In the genomic region with DNA sequence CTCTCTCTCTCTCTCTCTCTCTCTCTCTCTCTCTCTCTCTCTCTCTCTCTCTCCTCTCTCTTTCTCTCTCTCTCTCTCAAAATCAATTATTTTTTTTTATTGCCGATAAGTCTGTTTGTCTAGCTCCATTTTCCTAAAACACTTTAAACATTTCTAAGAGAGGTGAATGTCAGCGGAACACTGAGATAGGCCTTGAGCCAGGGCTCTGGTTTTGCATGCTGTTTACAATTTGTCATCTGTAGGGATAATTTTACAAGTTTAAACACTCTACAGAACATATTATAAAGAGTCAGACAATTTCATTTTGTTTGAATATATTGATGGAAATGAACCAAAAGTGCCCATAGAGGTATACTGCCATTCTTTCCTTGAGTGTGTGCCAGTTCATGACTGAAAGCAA, we compare ENCODE assay signal across 27 mouse cellular contexts.
"Had no signal": no experiment of that assay in that cellular context is flagged by ENCODE, and none has a peak within 500 bp of the region (broad histone marks: within the 10 kb centered on the region; RNA-seq: fewer than 3 reads in every experiment).

No protein-coding gene starts in this region.

- H3K9ac ChIP-seq: limb, embryonic 12.5 days; limb, embryonic 13.5 days; limb, embryonic 15.5 days; liver, embryonic 12.5 days; liver, embryonic 13.5 days; liver, embryonic 14.5 days; liver, embryonic 15.5 days; liver, postnatal 0 days; lung, embryonic 14.5 days; lung, embryonic 15.5 days; midbrain, embryonic 12.5 days; midbrain, embryonic 13.5 days; midbrain, embryonic 15.5 days had no signal

- H3K36me3 ChIP-seq: limb, embryonic 10.5 days; limb, embryonic 12.5 days; limb, embryonic 13.5 days; limb, embryonic 15.5 days; liver, embryonic 12.5 days; liver, embryonic 13.5 days; liver, embryonic 15.5 days; lung, embryonic 15.5 days; midbrain, embryonic 10.5 days; midbrain, embryonic 12.5 days; midbrain, embryonic 13.5 days; midbrain, embryonic 15.5 days had no signal

- H3K4me3 ChIP-seq: limb, embryonic 10.5 days; limb, embryonic 12.5 days; limb, embryonic 13.5 days; limb, embryonic 15.5 days; liver, embryonic 12.5 days; liver, embryonic 13.5 days; liver, embryonic 15.5 days; lung, embryonic 15.5 days; megakaryocyte, embryonic 14.5 days; midbrain, embryonic 10.5 days; midbrain, embryonic 12.5 days; midbrain, embryonic 13.5 days; midbrain, embryonic 15.5 days; myocyte had no signal

- H3K9me3 ChIP-seq: limb, embryonic 10.5 days; limb, embryonic 12.5 days; limb, embryonic 13.5 days; limb, embryonic 15.5 days; liver, embryonic 12.5 days; liver, embryonic 13.5 days; liver, embryonic 15.5 days; lung, embryonic 15.5 days; megakaryocyte, embryonic 14.5 days; midbrain, embryonic 10.5 days; midbrain, embryonic 12.5 days; midbrain, embryonic 13.5 days; midbrain, embryonic 15.5 days had no signal

- DNase-seq: left cerebral cortex, postnatal 4 days; liver; liver, embryonic 13.5 days; liver, postnatal 0 days; lung, adult 18-20 months; lung, adult 2 months; lung, embryonic 14.5 days; lung, postnatal 10 days; lung, postnatal 14 days; lung, postnatal 36 days; lung, postnatal 4 days; midbrain, embryonic 14.5 days had no signal

- H3K27ac ChIP-seq: limb, embryonic 10.5 days; limb, embryonic 12.5 days; limb, embryonic 13.5 days; limb, embryonic 15.5 days; liver, embryonic 12.5 days; liver, embryonic 13.5 days; liver, embryonic 14.5 days; liver, embryonic 15.5 days; lung, embryonic 15.5 days; macrophage; midbrain, embryonic 10.5 days; midbrain, embryonic 12.5 days; midbrain, embryonic 13.5 days; midbrain, embryonic 15.5 days had no signal

- H3K4me1 ChIP-seq: limb, embryonic 10.5 days; limb, embryonic 12.5 days; limb, embryonic 13.5 days; limb, embryonic 15.5 days; liver, embryonic 12.5 days; liver, embryonic 13.5 days; liver, embryonic 15.5 days; lung, embryonic 15.5 days; megakaryocyte, embryonic 14.5 days; midbrain, embryonic 10.5 days; midbrain, embryonic 12.5 days; midbrain, embryonic 13.5 days; midbrain, embryonic 15.5 days had no signal

- H3K27me3 ChIP-seq: limb, embryonic 12.5 days; limb, embryonic 13.5 days; limb, embryonic 15.5 days; liver, embryonic 12.5 days; liver, embryonic 13.5 days; liver, embryonic 15.5 days; lung, embryonic 15.5 days; megakaryocyte, embryonic 14.5 days; midbrain, embryonic 12.5 days; midbrain, embryonic 13.5 days; midbrain, embryonic 15.5 days had no signal
